Mouse (Mus musculus): Measurements from ENCODE around the gene Cbwd1. TPM values are rescaled to one million over a fixed set of nuclear protein-coding genes. Genes with fewer than 3 reads are reported as not detected.

The Cbwd1 gene
- 20.0 and 22.8 TPM in 2 replicates for polyA plus RNA-seq (2016; fragmentation: Nextera tagmentation; extraction: Ambion mirVana)

DNA sequence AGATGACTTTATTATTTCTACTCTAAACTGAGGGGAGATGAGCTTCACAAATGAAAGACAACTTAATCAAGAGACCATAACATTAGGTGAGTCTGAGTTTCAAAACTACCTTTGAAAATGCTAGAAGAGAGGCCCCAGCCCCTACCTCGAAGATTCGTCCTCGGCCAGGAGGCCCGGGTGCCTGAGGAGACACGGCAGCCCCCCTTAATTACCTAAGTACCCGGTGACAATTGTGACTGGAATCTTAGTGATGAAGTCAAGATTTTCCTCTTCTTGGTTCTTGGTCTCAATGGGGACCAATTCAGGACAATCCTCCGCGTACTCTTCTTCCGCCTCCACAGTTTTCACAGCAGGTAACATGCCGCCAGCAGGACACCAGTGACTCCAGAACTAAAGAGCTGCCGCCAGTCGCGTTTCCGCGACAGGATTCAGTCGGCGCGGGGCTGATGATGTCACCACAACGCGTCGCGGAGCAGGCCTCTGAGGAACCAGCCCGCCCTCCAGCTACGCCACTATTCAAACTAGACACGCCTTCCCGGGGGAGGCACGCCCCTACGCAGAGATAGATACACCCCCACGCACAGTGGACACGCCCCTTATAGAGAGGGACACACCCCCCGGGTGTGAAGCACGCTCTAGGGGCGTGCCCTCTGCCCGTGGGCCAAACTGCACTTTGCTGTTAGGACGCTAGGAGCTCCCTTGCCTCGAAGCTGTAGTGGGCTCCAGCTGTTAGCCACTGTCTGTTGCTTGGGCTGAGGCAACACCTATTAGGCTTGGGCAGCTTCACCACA, at the start of gene Cbwd1:
Gene Cbwd1 (minus strand): TSS at position 439 of the 791 bp plus-strand sequence.
- under 1% methylated on average over 36 of the region's 36 CpGs for WGBS
- peak; percentile 100 for ATAC-seq (ENCODE audit: low FRiP score, low read depth)
- peak within 1 kb of the TSS; percentile 62 for H3K4me2 ChIP-seq (replicated peaks)

DNA sequence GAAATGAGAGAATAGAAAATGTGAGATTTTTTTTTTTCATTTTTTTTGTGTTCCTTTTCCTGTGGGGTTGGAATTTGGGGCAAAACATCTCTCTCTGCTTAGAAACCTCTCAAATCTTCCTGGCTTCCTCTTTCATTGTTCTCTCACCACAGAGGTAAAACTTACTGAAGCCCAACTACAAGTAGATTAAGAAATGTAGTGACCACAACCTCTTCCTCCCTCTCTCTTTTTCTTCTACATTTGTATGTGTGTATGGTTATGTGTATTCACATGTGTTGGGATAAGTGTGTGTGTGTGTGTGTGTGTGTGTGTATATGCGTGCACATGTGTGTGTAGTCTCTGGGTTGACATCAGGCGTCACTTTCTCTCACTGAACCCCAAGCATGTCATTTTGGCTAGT, 47.1 kb upstream of the Cbwd1 start:
- Histone ChIP-seq H3K27ac (replicated peaks) (no peak overlapping the region), H3K4me3 (no peak overlapping the region), H3K36me3 (no peaks in the 10 kb centered on the region), H3K4me1 (0 out of 2 replicates have a peak, but pooled peaks cover 3% of the 10 kb centered on the region), H3K27me3 (peaks cover 6% of the 10 kb centered on the region; the same call in 1 of the 2 replicates), H3K4me2 (replicated peaks) (no peak overlapping the region), H3K9me3 (no peaks in the 10 kb centered on the region), H3K9ac (replicated peaks) (no peak overlapping the region)
- ATAC-seq (ENCODE audit: low FRiP score, low read depth): no peak
- 74% methylated on average over 2 of the region's 2 CpGs for WGBS

More for the DNA sequence above, at the start of gene Cbwd1:
- Histone ChIP-seq H3K27ac (replicated peaks) (no peak within 1 kb of the TSS), H3K9me3 (no peaks in the 10 kb centered on the region), H3K9ac (replicated peaks) (peak within 1 kb of the TSS; percentile 68), H3K27me3 (no peaks in the 10 kb centered on the region), H3K4me1 (peaks cover 11% of the 10 kb centered on the region), H3K4me3 (peak within 1 kb of the TSS; percentile 71), H3K36me3 (peaks cover under 1% of the 10 kb centered on the region)

DNA sequence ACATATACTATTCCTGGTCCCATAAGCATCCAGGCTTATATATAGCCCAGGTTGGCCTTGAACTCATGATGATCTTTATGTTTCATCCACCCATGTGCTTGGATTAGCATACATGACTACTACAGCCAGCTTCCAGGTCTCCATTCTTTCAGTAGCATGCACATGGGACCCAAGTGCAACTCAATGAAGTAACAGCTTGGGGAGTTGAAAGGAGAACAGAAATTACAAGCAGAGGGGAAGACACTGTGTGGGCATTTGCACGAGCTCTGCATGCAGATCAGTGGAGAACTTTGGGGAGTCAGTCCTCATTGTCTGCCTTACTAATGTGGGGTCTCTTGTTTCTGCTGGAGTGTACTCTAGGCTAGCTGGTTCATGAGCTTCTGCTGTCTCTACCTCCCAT, 45.3 kb upstream of the Cbwd1 start:
- no peak for ATAC-seq (ENCODE audit: low FRiP score, low read depth)
- H3K27ac ChIP-seq (replicated peaks): no peak overlapping the region
- H3K4me2 ChIP-seq (replicated peaks): no peak overlapping the region
- no peaks in the 10 kb centered on the region for H3K9me3 ChIP-seq
- 86% methylated on average over 1 of the region's 1 CpGs for WGBS
- H3K4me1 ChIP-seq: 0 out of 2 replicates have a peak, but pooled peaks cover 3% of the 10 kb centered on the region
- H3K36me3 ChIP-seq: no peaks in the 10 kb centered on the region
- no peak overlapping the region for H3K4me3 ChIP-seq
- peaks cover 21% of the 10 kb centered on the region for H3K27me3 ChIP-seq
- no peak overlapping the region for H3K9ac ChIP-seq (replicated peaks)

DNA sequence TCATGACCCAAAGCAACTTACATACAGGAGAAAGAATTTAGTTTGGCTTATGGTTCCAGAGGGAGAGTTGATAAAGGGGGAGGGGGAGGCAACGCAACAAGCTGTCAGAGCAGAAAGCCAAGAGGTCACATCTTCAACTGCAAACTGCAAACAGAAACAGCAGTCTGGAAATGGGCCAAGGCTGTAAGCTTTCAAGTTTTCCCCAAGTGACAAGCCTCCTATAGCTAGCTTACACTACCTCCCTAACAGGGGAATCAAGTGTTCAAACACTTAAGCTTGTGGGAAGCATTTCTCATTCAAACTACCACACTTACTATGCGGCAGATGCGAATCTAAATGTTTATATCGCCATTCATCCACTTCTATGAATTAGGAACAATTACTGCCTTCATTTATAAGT, 42.4 kb upstream of the Cbwd1 start:
- 63% methylated on average over 4 of the region's 4 CpGs for WGBS
- H3K4me2 ChIP-seq (replicated peaks): no peak overlapping the region
- H3K9me3 ChIP-seq: no peaks in the 10 kb centered on the region
- no peak for ATAC-seq (ENCODE audit: low FRiP score, low read depth)
- no peak overlapping the region for H3K4me3 ChIP-seq
- no peaks in the 10 kb centered on the region for H3K36me3 ChIP-seq
- H3K27ac ChIP-seq (replicated peaks): no peak overlapping the region
- H3K4me1 ChIP-seq: peaks cover 7% of the 10 kb centered on the region
- H3K9ac ChIP-seq (replicated peaks): no peak overlapping the region
- peaks cover 49% of the 10 kb centered on the region for H3K27me3 ChIP-seq

DNA sequence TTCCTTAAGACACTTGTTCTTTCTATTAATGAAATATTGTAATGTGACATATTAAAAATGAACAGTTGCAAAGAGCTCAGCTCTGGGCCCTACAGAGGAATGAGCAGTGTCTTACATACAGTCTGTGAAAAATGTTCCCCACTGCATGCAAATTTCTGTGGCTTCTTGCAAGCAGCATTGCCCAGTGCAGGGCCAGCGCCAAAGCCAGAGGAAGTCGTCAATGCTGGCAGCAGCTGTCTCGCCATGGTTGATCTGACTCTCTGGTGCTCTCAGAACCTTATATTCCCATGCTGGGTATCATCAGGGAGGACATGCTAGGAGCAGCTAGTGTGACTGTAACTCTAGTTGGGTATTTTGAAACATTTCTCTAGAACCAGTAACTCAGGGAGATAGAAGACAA, 41.4 kb upstream of the Cbwd1 start:
- Histone ChIP-seq H3K4me1 (peaks cover 7% of the 10 kb centered on the region), H3K9me3 (no peaks in the 10 kb centered on the region), H3K9ac (replicated peaks) (no peak overlapping the region), H3K27me3 (peaks cover 58% of the 10 kb centered on the region), H3K4me2 (replicated peaks) (no peak overlapping the region), H3K36me3 (no peaks in the 10 kb centered on the region), H3K27ac (replicated peaks) (no peak overlapping the region), H3K4me3 (no peak overlapping the region)
- ATAC-seq (ENCODE audit: low FRiP score, low read depth): no peak
- WGBS: 78% methylated on average over 3 of the region's 3 CpGs

DNA sequence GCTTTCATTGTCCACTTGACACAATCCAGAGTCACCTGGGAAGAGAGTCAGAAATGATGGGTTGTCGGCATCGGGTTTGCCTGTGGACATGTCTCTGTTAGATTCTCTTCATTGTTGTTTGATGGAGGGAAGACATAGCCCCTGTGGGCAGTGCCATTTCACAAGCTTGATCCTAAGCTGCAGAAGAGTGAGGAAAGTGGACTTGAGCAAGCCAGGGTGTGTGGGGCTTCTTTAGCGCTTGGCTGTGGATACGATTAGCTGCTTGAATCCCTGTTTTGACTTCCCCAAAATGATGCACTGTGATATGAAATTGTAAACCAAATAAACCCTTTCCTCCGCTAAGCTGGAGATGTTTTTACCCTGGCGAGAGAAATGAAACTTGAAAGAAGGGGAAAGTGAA, 40.6 kb upstream of the Cbwd1 start:
- H3K27me3 ChIP-seq: peaks cover 62% of the 10 kb centered on the region
- H3K4me1 ChIP-seq: peaks cover 7% of the 10 kb centered on the region
- no peak overlapping the region for H3K9ac ChIP-seq (replicated peaks)
- H3K36me3 ChIP-seq: no peaks in the 10 kb centered on the region
- WGBS: 85% methylated on average over 6 of the region's 6 CpGs
- ATAC-seq (ENCODE audit: low FRiP score, low read depth): no peak
- H3K4me3 ChIP-seq: no peak overlapping the region
- no peak overlapping the region for H3K27ac ChIP-seq (replicated peaks)
- H3K4me2 ChIP-seq (replicated peaks): no peak overlapping the region
- H3K9me3 ChIP-seq: no peaks in the 10 kb centered on the region

DNA sequence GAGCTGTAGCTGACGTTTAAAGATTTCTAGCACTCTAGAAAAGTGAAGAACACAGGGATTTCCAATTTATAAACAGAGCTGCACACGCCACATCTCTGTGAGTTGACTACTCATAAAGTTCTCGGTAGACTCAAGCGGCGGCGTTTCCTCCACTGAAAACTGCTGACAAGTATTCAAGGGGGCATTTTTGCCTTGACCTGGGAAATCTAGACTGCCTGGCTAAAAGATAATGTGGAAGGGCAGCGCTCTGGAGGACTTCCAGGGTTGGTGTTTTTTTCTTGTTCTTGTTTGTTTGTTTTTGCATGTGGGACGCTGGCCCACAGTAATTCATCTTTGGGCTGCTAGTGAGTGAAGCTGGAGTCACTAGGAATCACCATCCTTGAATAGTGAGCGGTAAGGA, 38.7 kb upstream of the Cbwd1 start:
- no peak overlapping the region for H3K27ac ChIP-seq (replicated peaks)
- peak overlapping the region; percentile 99; the same call in 1 of the 2 replicates for H3K4me2 ChIP-seq (replicated peaks)
- H3K4me3 ChIP-seq: peak overlapping the region; percentile 76
- H3K9ac ChIP-seq (replicated peaks): no peak overlapping the region
- peaks cover 73% of the 10 kb centered on the region for H3K27me3 ChIP-seq
- no peaks in the 10 kb centered on the region for H3K9me3 ChIP-seq
- peaks cover 7% of the 10 kb centered on the region for H3K4me1 ChIP-seq
- no peak for ATAC-seq (ENCODE audit: low FRiP score, low read depth)
- H3K36me3 ChIP-seq: no peaks in the 10 kb centered on the region
- WGBS: 41% methylated on average over 9 of the region's 9 CpGs

DNA sequence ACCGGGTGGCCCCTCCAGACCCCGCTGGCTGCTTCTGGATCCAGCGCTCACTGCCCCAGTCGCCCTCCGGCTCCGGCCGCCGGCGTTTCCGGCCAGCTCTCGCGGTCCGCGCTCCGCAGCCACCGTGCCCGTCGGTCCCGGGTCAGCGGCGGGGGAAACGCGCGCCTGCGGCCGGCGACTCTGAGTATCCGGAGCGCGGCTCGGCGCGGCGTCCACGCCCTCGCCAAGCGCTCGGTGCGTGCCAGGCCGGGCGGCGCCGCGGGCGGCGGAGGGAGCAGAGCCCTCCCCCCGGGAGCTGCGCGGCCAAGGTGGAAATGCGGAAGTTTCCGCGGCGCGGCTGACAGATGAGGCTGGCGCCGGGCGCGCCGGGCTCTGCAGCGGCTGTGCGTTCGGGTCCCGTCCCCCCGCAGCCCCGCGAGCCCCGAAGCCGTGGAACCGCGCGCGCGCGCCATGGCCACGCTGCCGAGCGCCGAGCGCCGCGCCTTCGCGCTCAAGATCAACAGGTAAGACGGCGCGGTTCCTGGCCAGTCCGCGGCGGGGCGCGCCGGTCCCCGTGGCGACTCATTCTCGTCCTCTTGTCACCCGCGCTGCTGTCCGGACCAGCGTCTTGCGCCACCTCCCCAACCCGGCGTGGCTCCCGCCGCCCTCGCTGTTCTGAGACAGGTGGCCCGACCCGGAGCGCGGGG, 37.9 kb upstream of the Cbwd1 start, which contains the start of gene Dock8:
Gene Dock8 (plus strand): TSS at position 334 of the 686 bp plus-strand sequence.
- Histone ChIP-seq H3K36me3 (no peaks in the 10 kb centered on the region), H3K4me2 (replicated peaks) (peak within 1 kb of the TSS; percentile 99), H3K9ac (replicated peaks) (peak within 1 kb of the TSS; percentile 60), H3K27me3 (peaks cover 78% of the 10 kb centered on the region), H3K4me3 (peak within 1 kb of the TSS; percentile 76), H3K9me3 (no peaks in the 10 kb centered on the region), H3K27ac (replicated peaks) (no peak within 1 kb of the TSS), H3K4me1 (peaks cover 6% of the 10 kb centered on the region)
- 0 out of 2 replicates have a peak, but pooled peaks have one; percentile 34 for ATAC-seq (ENCODE audit: low FRiP score, low read depth)
- WGBS: under 1% methylated on average over 82 of the region's 109 CpGs

DNA sequence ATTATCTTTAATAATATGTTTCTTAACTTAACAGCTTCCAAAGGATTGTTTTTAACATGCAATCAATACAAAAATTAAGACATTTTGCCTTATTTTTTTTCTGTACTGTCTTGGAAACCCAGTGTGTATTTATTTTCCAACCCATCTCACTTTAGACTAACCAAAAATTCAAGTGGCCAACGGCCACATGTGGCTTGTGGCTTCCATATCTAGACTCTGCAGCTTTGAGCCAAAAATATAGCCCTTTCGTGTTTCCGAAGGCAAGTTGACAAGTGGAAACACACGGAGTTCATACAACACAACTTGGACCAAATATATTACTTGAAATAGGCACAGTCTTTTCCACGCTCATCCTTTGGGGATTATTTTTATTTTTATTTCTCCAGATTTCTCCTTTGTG, 37.2 kb upstream of the Cbwd1 start:
- Histone ChIP-seq H3K9ac (replicated peaks) (no peak overlapping the region), H3K4me1 (peaks cover 4% of the 10 kb centered on the region), H3K27ac (replicated peaks) (no peak overlapping the region), H3K36me3 (no peaks in the 10 kb centered on the region), H3K27me3 (peaks cover 72% of the 10 kb centered on the region), H3K4me3 (0 out of 2 replicates have a peak overlapping the region, but pooled peaks have one; percentile 76), H3K9me3 (no peaks in the 10 kb centered on the region), H3K4me2 (replicated peaks) (peak overlapping the region; percentile 99)
- ATAC-seq (ENCODE audit: low FRiP score, low read depth): no peak
- 74% methylated on average over 5 of the region's 5 CpGs for WGBS

DNA sequence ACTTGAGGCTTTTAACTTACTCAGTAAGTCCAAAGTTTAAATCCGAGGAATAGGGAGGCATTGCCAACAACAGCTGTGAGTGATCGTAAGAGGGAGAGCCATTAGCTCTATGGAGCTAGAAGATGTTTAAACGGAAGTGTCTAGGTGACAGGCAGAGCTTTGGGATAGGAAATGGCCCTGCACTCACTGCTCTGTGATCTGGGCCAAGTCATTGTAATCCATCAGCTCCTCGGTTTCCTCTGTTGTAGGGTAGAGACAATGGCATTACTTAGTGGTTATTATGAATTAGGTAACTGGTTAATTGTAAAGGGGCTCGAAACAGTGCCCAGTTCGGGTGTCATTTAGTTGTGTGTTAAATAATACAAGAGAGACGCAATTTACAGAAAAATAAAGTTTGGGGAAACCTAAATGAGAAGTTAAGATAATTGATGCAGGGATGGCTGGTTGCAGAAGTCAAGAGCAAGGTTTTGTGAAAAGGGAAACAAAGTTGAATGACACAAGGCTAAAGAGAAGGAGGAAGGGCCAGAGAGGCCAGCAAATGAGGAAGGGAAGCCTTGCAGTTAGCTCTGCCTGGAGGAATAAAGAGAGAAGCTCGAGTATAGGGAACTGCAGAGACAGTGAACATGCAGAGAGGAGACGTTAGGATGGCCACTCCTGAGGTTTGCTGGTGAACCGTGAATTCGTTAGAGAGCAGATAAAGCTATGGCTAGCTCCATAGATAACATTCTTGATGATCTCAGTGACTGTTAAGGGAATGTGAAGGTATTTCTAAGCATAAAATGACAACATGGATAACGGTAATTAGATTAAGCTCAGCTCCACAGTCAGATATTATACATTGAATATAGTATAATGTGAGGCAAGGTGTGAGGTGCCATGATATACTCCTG, 35.6 kb upstream of the Cbwd1 start:
- H3K9ac ChIP-seq (replicated peaks): no peak overlapping the region
- H3K4me2 ChIP-seq (replicated peaks): no peak overlapping the region
- H3K9me3 ChIP-seq: no peaks in the 10 kb centered on the region
- H3K36me3 ChIP-seq: no peaks in the 10 kb centered on the region
- WGBS: 72% methylated on average over 12 of the region's 12 CpGs
- H3K27ac ChIP-seq (replicated peaks): no peak overlapping the region
- peaks cover 4% of the 10 kb centered on the region for H3K4me1 ChIP-seq
- H3K27me3 ChIP-seq: peaks cover 61% of the 10 kb centered on the region
- no peak overlapping the region for H3K4me3 ChIP-seq
- no peak for ATAC-seq (ENCODE audit: low FRiP score, low read depth)

DNA sequence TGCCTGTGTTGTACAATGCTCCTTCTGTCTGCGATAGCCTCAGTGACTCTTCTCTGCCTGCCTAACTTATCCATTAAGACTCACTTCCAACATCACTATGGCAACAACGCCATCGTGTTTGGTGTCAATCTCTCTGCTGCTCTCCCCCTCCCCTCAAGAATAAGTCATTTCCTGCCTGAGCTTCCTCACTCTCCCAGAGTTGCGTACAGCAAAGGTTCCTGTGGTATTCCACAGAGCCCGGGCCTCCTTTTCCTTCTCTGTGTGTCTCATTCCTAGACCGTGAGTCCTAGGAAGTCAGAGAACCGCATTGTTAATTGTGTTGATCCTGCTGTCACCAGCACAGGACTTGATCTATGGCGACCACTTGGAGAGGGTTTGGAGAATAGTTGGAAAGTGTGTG, 33.5 kb upstream of the Cbwd1 start:
- WGBS: 63% methylated on average over 8 of the region's 8 CpGs

More for the DNA sequence above, 33.5 kb upstream of the Cbwd1 start:
- Histone ChIP-seq H3K27me3 (peaks cover 40% of the 10 kb centered on the region), H3K9ac (replicated peaks) (no peak overlapping the region), H3K4me2 (replicated peaks) (no peak overlapping the region), H3K9me3 (no peaks in the 10 kb centered on the region), H3K27ac (replicated peaks) (no peak overlapping the region), H3K4me3 (no peak overlapping the region), H3K36me3 (no peaks in the 10 kb centered on the region), H3K4me1 (peaks cover 4% of the 10 kb centered on the region)
- no peak for ATAC-seq (ENCODE audit: low FRiP score, low read depth)
